Mouse (Mus musculus) cerebellum, postnatal 36 days (tissue): ENCODE results near the gene Fgf18.

Source experiments
- DNase-seq, 2 experiments: peaks; one replicate each; pipeline ENCODE4 v3.0.0; 2021 to 2022; ENCODE audit warnings: mixed read lengths in 2 of 2

The Fgf18 gene

DNA sequence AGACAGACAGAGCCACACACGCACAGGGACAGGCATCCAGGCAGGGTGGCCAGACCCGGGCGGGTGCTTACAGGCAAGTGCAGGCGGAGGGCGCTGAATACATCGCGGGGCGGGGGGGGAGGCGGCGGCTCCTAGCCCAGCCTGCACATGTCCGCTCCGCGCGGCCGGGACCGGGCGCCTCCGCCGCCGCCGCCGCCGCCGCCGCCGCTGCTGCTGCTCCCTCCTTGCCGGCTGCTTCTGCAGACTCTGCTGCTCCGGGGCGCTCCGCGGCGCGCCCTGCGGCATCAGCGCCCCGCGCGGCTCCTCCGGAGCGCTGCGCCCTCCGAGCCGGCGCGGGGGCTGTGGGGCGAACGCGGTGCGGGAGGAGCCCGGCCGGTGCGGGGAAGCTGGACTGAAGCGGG is at the start of gene Fgf18:
TSS of gene Fgf18 (minus strand) at position 230 of the 401 bp plus-strand sequence.
- peak; percentile 29 to 31 for DNase-seq

DNA sequence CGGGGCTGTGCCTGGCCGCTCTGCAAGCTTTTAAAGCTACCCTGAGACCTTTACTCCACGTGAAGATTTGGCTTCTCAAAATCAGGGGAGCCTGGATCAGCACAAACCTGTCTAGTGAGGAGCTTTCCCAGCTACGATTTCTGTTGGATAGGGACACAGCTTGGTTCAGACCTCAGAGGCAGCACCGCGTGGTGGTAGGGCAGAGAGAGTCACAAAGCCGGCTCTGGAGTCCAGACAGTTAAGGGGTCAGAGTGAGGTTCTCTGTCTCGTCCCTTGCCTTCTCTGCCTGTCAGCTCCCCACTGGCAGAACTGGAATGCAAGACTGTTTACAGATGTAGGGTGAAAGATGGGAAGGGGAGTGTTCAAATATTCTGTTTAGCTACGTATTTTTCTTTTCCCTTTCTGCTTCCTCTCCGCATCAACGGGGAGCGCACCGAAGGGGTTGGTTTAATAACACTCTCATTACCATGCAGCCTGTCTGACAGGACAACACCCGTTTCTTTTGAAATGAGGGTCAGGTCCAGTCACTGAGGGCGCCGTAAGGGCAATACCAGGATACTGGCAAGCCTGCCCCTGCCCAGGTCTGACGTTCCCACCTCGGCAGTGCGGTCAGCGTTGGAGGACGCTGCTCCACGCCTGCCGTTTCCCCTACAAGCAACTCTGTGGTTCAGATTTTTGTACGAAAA is 49.4 kb upstream of the Fgf18 start:
- peak; percentile 27 to 40 for DNase-seq

DNA sequence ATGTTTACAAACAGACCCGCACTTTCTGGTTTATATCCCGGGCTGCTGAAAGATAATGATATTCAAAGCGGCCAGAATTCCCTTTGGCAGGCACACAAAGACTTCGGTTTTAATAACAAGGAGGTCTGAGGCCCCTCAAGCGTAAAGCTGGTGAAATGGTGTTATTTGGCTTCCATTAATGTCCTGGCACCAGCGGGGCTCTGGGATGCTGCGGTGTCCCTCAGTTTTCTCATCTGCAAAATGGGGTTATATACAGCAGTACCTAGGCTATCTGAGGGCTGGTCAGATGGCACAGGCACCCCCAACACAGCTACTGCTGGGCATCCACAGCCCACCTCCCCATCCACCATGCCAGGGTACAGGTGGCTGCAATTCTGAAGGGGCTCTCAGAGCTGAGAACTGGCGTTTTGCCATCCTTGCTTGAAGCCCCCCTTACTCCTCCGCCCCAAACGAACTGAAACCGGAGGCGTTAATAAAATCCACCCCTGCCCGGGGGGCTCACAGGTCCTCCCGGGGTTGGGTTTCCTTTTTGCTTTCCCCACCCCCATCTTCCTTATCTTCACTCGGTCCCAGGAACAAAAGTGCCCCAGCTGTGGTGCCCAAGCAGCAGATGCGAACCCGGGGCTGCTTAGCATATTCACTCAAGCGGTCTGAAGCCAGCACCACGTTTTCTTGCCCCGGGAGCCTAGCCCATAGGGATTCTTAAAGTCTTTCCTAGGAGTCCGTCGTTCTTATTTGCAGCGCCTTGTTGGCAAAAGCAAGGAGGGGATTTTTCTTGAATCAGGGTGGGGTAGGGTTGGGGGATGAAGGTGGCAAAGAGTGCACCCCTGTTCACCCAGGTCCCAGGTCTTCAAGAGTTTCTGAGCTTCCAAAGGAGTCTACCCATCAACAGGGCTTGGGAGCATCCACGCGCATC is 48.6 kb upstream of the Fgf18 start:
- DNase-seq = no peak

DNA sequence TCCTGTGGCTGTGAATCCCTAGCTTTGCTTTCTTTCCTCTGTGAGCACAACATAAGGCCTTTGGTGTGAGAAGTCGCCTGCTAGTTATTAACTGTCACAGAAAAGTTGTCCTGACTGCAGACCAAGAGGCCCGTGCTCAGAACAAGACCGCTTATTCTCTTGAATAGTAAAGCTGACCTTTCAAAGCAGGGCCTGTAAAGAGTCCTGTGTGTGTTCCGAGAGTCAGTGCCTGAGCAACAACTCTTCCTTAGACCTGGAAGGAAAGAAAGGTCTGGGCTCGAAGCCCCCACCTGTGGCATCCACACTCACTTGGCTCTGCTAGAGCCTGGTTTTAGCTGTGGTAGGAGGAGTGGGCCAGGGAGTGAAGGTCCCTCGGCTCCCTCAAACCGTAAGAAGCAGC is 47.9 kb upstream of the Fgf18 start:
- DNase-seq = no peak

DNA sequence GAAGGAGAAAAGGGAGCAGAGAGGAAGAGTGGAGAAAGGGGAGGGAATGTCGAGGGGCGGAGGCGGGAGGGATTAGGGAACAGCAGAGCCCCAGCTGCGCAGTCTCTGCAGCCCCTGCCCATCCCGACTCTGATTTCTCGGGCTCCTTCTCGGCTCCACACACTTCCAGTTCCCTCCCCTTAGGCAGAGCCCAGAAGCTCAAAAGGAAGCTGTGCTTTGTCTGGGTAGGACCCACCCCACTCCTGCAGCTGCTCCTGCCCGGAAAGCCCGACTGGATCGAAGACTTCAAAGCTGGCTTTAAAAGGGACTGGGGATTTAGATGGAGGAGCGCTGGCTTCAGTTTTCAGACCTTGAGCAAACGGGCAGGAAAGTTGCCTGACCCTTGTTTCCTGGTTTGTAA is 46.5 kb upstream of the Fgf18 start:
- DNase-seq = no peak

DNA sequence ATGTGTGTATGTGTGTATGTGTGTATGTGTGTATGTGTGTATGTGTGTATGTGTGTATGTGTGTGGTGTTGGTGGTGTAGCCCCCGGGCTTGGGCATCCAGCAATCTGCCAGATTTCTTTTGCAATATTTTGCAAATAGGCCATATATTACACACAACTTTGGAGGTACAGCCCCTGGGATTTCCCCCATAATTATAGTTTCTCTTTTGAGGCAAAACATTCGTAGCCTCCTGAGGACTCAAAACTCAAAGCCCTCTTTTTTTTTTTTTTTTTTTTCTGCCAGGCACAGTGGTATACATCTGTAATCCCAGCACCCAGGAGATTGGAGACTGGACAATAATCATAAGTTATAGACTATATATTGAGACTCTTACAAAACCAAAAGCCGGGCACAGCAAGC is 34.6 kb upstream of the Fgf18 start:
- DNase-seq = no peak

DNA sequence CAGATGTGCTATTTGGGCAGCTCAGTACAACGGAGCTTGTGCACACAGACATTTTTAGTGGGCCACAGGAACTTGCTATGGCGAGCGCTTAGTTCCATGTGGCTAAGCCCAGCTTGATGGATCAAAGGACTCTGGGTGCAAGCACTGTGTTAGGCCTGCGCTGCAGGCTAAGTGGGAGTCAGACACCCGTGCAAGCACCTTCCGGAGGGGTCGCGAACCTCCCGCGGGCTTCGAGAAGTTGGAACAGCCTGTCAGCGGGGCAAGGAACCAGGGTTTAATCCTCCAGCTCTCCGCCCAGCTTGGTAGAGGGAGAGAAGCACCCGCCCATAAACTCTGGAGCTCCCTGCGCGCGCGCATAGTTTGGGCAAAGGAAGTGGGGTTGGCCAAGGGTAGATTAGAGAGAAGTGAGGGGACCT is 33.5 kb upstream of the Fgf18 start:
- no peak for DNase-seq

DNA sequence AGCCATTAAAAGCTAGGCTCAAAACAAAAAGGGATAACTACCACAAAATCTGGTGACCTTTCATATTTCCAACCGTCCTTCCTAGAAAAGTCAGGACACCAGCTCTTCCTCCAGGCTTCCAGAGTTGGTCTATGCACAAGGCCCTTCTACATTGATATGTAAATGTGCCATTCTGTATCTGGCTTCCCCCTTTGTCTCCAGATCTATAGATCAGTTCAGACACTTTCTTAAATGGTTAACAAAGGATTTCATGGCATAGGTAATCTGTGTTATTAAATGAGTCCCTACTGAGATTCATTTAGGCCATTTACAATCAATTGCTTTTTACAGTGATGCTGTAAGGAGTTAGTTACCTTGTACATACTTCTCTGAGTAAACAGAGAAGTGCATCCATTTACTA is 32.6 kb upstream of the Fgf18 start:
- DNase-seq = no peak

DNA sequence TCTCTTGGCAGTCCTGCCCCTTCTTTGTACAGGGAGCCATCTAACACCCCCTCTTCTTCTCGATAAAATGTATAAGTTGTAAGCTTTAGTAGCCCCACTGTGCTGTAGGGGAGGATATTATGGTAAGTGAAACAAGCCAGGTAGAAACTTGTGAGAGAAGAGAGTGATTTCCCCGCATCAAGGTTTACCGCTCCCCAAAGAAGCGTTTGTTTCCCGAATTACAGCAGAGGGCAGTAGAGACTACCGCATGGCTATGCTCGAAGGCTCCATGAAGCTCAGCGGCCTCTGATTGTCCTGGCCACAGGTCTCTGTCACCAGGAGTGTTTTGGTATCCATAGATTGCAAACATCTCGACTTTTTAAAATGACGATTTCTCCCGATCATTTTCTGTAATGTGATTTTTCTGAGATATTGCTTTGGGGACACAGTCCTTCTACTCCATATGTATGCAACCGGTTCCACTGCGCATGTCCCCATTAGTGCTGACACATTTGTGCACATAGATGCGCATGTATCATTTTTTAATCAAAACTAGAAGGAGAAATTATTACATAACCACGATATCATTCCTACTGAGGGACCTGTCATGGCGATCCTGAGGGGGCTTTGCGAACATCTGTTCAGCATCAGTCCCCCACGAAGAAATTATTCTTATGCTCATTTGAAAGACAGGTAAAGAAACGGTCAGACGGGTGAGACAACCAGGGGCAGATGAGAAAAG is 29.5 kb upstream of the Fgf18 start:
- DNase-seq = peak; percentile 58 to 65

DNA sequence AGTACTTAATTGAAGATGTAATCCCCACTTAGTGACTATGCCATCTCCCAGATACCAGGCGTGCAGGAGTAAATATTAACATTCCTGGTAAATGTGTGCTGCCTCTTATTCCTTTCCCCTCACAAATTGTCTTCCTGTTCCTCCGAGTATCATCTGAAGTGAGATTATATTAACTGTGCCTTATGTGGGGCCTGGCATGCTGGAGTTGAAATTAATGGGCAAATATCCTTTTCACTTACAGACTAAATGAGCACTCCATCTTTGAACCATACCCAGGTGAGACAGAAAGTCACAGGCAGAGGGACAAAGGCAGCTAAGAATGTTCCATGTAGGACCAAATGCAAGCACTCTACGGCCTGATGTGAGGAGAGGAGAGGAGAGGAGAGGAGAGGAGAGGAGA is 28.6 kb upstream of the Fgf18 start:
- DNase-seq = no peak

DNA sequence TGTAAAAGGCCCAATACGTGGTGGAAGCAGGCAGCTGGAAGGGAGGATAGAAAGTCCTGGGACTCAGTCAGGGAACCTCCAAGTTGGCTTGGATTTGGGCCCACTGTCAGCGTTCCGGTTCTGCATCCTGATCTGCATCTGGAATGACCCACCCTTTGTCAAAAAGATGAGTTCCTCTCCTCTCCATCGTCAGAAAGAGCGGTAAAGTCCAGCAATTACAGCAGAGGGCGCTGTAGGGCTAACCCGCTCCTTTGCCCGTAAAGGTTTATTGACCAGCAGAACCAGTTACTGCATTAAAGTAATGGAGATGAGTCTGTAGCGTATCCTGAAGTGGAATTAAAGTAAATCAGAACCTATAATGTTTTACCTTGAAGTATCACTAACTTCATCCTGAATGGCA is 23.3 kb upstream of the Fgf18 start:
- DNase-seq = peak; percentile 60 to 69

DNA sequence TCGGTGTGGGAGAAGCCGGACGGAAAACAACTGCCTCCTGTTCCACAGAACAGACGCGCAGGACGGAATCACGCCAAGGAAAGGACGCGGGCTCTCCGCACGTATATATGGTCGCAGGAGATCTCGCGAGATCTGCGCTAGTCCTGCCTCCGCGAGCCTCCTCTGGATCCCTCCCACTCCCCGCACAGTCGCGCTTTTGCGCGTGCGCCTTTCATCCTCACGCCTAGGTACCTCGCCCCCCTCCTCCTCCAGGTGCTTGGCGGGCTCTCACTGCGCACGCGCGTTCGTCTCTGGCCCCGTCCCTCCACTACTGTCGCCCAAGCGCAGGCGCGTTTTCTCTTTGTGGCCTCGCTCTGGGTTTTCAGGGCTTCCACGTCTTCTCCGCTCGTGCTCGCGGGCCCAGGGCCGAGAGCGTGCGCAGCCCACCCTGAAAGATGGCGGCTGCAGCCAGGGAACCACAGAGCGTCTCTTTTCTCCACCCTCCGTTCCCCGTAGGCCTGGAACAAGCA is 15.9 kb upstream of the Fgf18 start, which contains the start of gene Npm1:
TSS of gene Npm1 (minus strand) at position 209 of the 509 bp plus-strand sequence.
- DNase-seq = peak; percentile 99

DNA sequence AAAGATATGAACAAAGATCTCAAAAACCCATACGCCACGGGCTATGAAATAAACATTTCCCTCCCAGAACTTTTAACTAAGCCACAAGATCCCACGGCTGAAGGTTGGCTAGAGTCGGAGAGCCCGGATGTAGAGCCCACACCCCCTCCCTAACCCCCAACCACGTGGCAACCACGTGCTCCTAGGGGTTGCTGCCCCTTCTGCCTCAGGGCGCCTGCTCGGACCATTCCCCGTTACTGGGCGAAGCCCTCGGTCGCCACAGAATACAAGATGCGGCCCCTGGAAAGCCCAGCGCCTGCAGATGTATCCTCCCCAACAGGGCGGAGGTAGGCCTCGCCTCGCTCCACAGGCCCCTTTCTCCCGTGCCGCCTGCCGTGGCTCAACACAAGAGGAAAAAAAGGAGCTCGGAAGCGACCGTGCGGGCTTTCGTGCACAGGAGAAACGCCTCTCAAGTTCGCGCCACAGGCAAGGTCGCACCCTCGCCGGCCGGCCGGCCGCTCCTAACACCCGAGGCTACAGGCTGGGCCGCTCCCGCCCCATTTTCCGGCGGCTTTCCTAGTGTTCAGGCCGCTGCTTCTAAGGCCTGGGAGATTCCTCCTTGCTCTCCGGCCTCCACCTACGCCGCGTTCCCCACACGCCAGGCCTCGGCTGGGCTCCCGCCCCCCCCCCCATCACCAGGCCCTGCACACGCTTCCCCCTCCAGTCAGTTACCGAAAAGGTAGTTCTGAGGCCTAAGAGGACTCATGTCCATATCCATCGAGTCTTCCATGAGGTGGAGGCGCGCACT is 15.2 kb upstream of the Fgf18 start:
- DNase-seq = peak; percentile 40 to 44

DNA sequence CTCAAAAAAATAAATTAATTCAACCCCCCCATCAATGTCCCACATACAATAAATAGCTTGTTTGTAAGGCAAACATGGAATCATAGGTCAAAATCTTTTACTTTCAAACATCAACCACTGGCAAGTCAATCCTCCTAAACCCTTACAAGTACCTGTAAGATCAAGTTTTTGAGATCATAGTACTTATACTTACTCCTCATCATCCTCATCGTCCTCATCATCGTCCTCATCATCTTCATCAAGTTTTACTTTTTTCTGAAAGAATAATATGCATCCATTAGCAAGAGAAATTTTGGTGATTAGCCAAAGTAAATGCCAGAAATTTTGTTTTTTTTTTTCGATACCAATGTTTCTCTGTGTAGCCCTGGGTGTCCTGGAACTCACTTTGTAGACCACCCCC is 12.5 kb upstream of the Fgf18 start:
- DNase-seq = no peak

DNA sequence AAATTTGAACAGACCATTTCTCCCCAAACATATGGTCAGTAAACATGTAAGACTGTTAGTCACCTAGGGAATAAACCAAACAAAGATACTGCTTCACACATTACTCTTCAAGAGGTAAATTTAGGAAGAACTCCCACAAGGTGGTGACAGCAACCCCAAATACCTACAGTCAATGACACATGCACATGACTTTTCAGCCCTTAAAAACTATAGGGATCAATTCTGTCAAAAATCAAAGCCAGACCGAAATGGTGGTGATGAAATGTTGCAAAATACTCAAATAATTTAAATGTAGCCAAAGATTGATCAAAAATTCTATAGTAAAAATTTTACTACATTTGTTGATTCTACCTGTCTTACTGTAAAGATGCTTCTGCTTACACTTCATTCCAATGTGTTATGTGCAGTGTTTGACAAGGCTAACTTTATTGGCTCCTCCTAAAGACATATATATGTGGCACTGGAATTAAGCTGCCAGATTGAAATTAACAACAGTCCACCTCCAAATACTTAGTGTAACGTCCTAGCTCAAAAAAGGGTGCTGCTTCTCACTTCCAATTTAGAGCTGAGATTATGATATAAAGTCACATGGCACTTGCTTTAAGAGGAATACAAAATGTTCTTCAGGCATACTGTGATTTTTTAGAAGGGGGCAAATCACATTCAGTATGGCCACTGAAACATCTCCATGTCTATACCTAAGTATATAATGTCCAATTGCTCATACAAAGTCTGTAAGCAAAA is 10.4 kb upstream of the Fgf18 start:
- no peak for DNase-seq

DNA sequence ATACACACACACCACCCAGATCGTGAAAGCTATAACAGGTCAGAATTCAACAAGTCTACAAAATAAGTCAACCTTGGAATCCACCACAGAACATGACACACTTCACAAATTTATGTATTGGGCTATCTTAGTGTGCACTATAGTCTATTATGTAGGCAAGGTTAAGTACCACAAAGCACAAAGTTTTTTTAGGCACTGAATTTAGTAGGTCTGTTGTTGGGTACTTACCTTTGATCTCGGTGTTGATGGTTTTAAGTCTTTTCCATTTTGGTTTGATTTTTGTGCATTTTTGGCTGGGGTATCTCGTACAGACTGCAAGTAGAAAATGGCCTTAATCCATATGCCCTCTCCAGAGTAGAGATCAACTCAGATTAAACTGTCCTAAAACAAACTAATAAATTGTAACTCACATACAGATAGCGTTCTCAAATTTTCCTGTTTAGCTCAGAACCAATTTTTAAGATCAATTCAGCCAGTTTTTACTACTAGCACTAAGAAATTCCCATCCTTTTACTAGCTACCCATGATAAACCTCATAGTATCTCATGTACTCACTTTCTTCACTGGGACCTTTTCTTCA is 9.3 kb upstream of the Fgf18 start:
- DNase-seq = no peak

DNA sequence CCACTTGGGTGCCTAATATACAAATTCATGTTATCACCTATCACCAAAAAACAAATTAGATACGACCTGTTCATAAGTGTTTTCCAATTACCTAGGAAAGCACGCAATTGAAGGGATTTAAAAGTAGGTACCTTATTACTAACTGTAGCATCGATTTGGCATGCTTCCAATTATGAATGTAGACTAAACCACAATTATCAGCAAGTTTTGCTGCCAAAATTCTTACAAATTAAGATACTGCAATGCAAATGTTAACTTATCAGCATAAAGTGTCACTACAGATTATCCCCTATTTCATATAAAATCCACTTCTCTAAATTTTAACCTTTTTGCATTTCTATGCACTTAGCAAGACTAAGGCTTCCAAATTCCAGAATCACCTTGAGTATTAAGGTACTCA is 7.3 kb upstream of the Fgf18 start:
- no peak for DNase-seq

DNA sequence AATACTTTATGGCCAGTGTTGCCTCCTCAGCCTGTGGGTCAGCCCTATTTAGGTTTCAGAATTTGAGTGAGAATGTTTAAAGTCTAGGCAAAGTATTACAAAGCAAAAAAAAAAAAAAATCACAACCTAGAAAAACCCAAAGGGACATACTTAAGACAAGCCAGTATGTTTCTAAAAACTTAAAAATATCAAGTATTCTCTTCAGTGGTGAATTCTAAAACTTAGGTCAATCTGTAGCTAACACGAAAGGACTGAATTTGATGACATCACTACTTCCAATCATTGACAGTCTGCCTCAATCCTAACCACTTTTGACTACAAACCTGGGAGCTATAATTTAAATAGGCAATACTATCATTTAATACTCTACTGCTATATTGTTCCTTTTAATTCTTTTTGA is 5.8 kb upstream of the Fgf18 start:
- DNase-seq = no peak

DNA sequence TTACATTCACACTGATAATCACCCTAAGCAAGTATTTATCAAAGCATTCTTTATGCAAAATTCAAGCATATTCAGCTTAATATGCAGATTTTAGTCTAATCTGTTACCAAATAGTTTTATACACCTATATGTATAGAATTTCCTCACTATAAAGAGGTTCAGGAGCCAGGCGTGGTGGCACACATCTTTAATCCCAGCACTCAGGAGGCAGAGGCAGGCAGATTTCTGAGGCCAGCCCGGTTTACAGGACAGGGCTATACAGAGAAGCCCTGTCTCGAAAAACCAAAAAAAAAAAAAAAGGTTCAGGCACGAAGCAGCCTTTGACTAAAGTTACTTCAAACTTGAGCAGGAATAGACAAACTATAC is 4.6 kb upstream of the Fgf18 start:
- DNase-seq = no peak

DNA sequence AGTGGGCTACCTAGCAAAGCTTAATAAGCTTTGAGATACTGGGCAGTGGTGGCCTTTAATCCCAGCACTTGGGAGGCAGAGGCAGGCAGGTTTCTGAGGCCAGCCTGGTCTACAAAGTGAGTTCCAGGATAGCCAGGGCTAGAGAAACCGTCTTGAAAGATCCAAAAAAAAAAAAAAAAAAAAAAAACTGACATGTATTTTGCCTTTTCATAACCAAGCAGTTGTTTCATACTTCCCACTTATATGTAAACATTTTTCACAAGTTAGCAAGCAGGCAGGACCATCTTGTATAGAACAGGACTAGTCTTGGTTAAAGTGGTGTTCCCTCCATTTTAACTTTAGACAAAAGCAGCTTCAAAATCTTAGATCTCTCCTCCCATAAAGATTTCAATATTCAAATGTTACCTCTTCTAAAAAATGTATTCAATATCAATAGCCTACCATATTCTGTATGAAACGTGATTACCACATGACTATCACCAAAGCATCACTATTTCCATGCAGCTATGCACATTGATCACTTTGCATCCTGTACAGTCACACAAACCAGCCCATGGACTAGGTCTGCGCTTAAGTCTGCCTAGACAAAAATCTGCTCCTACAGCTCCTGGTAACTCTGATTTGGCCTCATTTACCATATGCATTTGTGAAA is 4.1 kb upstream of the Fgf18 start:
- DNase-seq = no peak

DNA sequence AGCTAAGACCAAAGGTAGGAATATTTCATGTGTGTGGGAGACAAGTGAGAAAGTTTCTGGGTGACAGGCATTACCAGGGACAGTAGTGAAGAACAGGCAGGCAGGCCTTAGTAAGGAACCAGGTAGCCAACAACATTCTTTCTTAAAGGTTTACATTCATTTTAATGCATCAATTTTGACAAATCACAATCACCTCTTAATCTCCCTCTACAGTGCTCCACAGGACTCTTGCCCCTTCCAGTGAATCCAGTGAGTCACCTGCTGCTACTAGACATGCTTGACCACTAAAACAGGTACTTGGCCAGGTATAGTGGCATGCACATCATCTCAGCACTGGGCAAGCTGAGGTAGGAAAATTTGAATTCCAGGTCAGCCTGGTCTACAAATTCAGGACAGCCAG is 3.2 kb upstream of the Fgf18 start:
- DNase-seq = no peak
